Mouse (Mus musculus) MEL (cell line): ENCODE results near the gene Foxr1. TPM values are rescaled to one million over a fixed set of nuclear protein-coding genes. Genes with fewer than 3 reads are reported as not detected.

Experiments
- DNase-seq: peaks from one replicate; pipeline ENCODE4 v3.0.0; 2011; ENCODE audit warnings: low read depth, low spot score
- H3K27ac ChIP-seq: 2 replicates; pipeline ENCODE4 v1.5.1; 2012; ENCODE audit warnings: low read depth, mild to moderate bottlenecking, control low read depth, low read length, moderate library complexity; ENCODE audit not compliant: control insufficient read depth
- H3K27me3 ChIP-seq, 2 experiments: fragments of 150-350 bp in 1 of 2; sonication (generic) in 1 of 2; 2 replicates each; pipeline ENCODE4 v1.6.1; 2012; ENCODE audit warnings: low read length in 2 of 2, mild to moderate bottlenecking in 2 of 2, improper control_type of control experiment in 1 of 2, moderate library complexity in 1 of 2; ENCODE audit not compliant: insufficient read depth in 2 of 2, control insufficient read depth in 1 of 2
- H3K36me3 ChIP-seq, 2 experiments: 2 replicates each; pipeline ENCODE4 v1.6.1; 2012 to 2014; ENCODE audit warnings: low read length in 2 of 2, improper control_type of control experiment in 1 of 2, inconsistent platforms in 1 of 2, mild to moderate bottlenecking in 1 of 2; ENCODE audit not compliant: insufficient read depth in 2 of 2, control insufficient read depth in 1 of 2
- H3K4me1 ChIP-seq, 2 experiments: fragments of 150-350 bp in 1 of 2; sonication (generic) in 1 of 2; 2 replicates each; pipeline ENCODE4 v1.6.1; 2012; ENCODE audit warnings: low read length in 2 of 2, improper control_type of control experiment in 1 of 2, mild to moderate bottlenecking in 1 of 2; ENCODE audit not compliant: insufficient read depth in 2 of 2, control insufficient read depth in 1 of 2
- H3K4me3 ChIP-seq, 2 experiments: fragments of 150-350 bp in 1 of 2; sonication (generic) in 1 of 2; 2 replicates each; pipeline ENCODE4 v1.5.1; 2012; ENCODE audit warnings: low read depth in 2 of 2, low read length in 2 of 2, mild to moderate bottlenecking in 2 of 2, moderate library complexity in 2 of 2, control low read depth in 1 of 2, improper control_type of control experiment in 1 of 2; ENCODE audit not compliant: control insufficient read depth in 1 of 2, insufficient read depth in 1 of 2
- H3K79me2 ChIP-seq: 2 replicates; pipeline ENCODE4 v1.6.1; 2012; ENCODE audit warnings: mild to moderate bottlenecking, low read length, moderate library complexity; ENCODE audit not compliant: control insufficient read depth, poor library complexity, insufficient read depth
- H3K9ac ChIP-seq: 2 replicates; pipeline ENCODE4 v1.6.1; 2012; ENCODE audit warnings: low read depth, mild to moderate bottlenecking, control low read depth, low read length, moderate library complexity; ENCODE audit not compliant: control insufficient read depth, poor library complexity, severe bottlenecking
- H3K9me3 ChIP-seq: fragments of 150-350 bp; sonication (generic); replicated peaks from 2 replicates; pipeline ENCODE4 v1.6.1; 2012; ENCODE audit warnings: mild to moderate bottlenecking, low read length, improper control_type of control experiment, moderate library complexity; ENCODE audit not compliant: insufficient read depth
- EP300 ChIP-seq, 2 experiments: IDR thresholded peaks; 2 replicates each; pipeline ENCODE4 v1.6.1; 2011; ENCODE audit warnings: improper control_type of control experiment in 2 of 2, low read length in 2 of 2, low read depth in 1 of 2, mild to moderate bottlenecking in 1 of 2
- GABPA ChIP-seq: IDR thresholded peaks from 2 replicates; pipeline ENCODE4 v1.6.1; 2012; ENCODE audit warnings: low read depth, mild to moderate bottlenecking, inconsistent platforms, low read length, improper control_type of control experiment, moderate library complexity
- HCFC1 ChIP-seq: IDR thresholded peaks from 2 replicates; pipeline ENCODE4 v1.6.1; 2012; ENCODE audit warnings: low read depth, mild to moderate bottlenecking, inconsistent platforms, low read length, improper control_type of control experiment, moderate library complexity
- KAT2A ChIP-seq: conservative IDR thresholded peaks from 2 replicates; pipeline ENCODE4 v1.6.1; 2012; ENCODE audit warnings: low read depth, low read length, improper control_type of control experiment, inconsistent platforms
- MAX ChIP-seq: IDR thresholded peaks from 2 replicates; pipeline ENCODE4 v1.6.1; 2011; ENCODE audit warnings: low read length, improper control_type of control experiment
- MAZ ChIP-seq: IDR thresholded peaks from 2 replicates; pipeline ENCODE4 v1.6.1; 2012; ENCODE audit warnings: low read depth, mild to moderate bottlenecking, inconsistent platforms, low read length, improper control_type of control experiment
- MYB ChIP-seq: IDR thresholded peaks from 2 replicates; pipeline ENCODE4 v1.6.1; 2011; ENCODE audit warnings: mild to moderate bottlenecking, low read depth, low read length, improper control_type of control experiment
- POLR2AphosphoS5 ChIP-seq: IDR thresholded peaks from 2 replicates; pipeline ENCODE4 v1.6.1; 2012; ENCODE audit warnings: low read depth, borderline replicate concordance, mild to moderate bottlenecking, inconsistent platforms, low read length, moderate library complexity, mixed read lengths
- SMC3 ChIP-seq: IDR thresholded peaks from 2 replicates; pipeline ENCODE4 v1.6.1; 2011; ENCODE audit warnings: low read depth, low read length, improper control_type of control experiment
- TAL1 ChIP-seq: IDR thresholded peaks from 2 replicates; pipeline ENCODE4 v1.6.1; 2012; ENCODE audit warnings: mild to moderate bottlenecking, inconsistent platforms, low read length, moderate library complexity, mixed read lengths
- TBP ChIP-seq: IDR thresholded peaks from 2 replicates; pipeline ENCODE4 v1.8.0; 2011; ENCODE audit warnings: low read depth, low read length, improper control_type of control experiment
- USF1 ChIP-seq: IDR thresholded peaks from 2 replicates; pipeline ENCODE4 v1.6.1; 2014; ENCODE audit warnings: low read depth, mild to moderate bottlenecking, inconsistent platforms, low read length, improper control_type of control experiment, moderate library complexity
- USF2 ChIP-seq, 2 experiments: IDR thresholded peaks; 2 replicates each; pipeline ENCODE4 v1.6.1; 2011 to 2012; ENCODE audit warnings: improper control_type of control experiment in 2 of 2, low read length in 2 of 2, borderline replicate concordance in 1 of 2, inconsistent platforms in 1 of 2, low read depth in 1 of 2, mild to moderate bottlenecking in 1 of 2; ENCODE audit not compliant: insufficient read depth in 1 of 2
- ZC3H11A ChIP-seq: IDR thresholded peaks from 2 replicates; pipeline ENCODE4 v1.6.1; 2012; ENCODE audit warnings: low read depth, mild to moderate bottlenecking, inconsistent platforms, low read length, improper control_type of control experiment
- ZMIZ1 ChIP-seq: IDR thresholded peaks from 2 replicates; pipeline ENCODE4 v1.6.1; 2012; ENCODE audit warnings: low read depth, mild to moderate bottlenecking, inconsistent platforms, low read length, improper control_type of control experiment, moderate library complexity
- ZNF384 ChIP-seq: IDR thresholded peaks from 2 replicates; pipeline ENCODE4 v1.6.1; 2012; ENCODE audit warnings: low read depth, mild to moderate bottlenecking, inconsistent platforms, low read length, improper control_type of control experiment
- polyA plus RNA-seq, 2 experiments: library from polyadenylated mRNA; stranded (reverse) in 1 of 2; unstranded in 1 of 2; fragments of >175 nt in 1 of 2; fragments of >200 nt in 1 of 2; gene quantifications; 2 replicates each; pipeline versions ENCODE4 v1.2.1 to v1.2.4; 2012; ENCODE audit warnings: low replicate concordance in 2 of 2, low read depth in 1 of 2; ENCODE audit not compliant: insufficient read length in 2 of 2, insufficient read depth in 1 of 2, missing spikeins in 1 of 2
- total RNA-seq: library from RNA; depleted of rRNA; stranded (reverse); fragments of 300-350 nt; gene quantifications from 2 replicates; pipeline ENCODE4 v1.2.3, GENCODE M21; 2012

Foxr1 gene
- total and polyA plus RNA-seq, 3 experiments = 0.07 to 0.08 TPM; not detected in 1

DNA sequence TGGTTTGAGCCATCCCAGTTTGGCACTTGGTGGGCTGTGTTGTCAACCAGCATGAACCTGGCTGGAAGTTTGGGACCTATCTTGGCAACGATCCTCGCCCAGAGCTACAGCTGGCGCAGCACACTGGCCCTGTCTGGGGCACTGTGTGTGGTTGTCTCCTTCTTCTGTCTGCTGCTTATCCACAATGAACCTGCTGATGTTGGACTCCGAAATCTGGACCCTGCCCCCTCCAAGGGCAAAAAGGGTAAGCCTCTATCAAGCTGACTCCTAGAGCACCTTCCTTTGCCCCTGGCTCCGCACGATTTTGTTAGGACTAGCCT is 41.2 kb downstream of the Foxr1 start:
- peaks cover 0 to 14% of the 10 kb centered on the region in 2 experiments; a peak in 2 of 4 replicates for H3K4me1 ChIP-seq
- peaks cover 8% of the 10 kb centered on the region; the same call in 1 of the 2 replicates for H3K79me2 ChIP-seq
- H3K36me3 ChIP-seq = peaks cover 4 to 5% of the 10 kb centered on the region in 2 experiments
- no peak overlapping the region for H3K9ac ChIP-seq
- no peak for DNase-seq
- TF ChIP-seq USF2 (IDR thresholded peaks at IDR 0.05; ENCODE audit: borderline replicate concordance in 1 of 2, insufficient read depth in 1 of 2, low read depth in 1 of 2, low read length in 2 of 2) (no peak), HCFC1 (no peak), EP300 (IDR thresholded peaks at IDR 0.05; ENCODE audit: low read depth in 1 of 2, low read length in 2 of 2) (no peak), ZMIZ1 (no peak), MYB (no peak), MAX (no peak)
- no peaks in the 10 kb centered on the region for H3K9me3 ChIP-seq
- H3K4me3 ChIP-seq = no peak overlapping the region
- no peak overlapping the region for H3K27ac ChIP-seq
- H3K27me3 ChIP-seq = no peaks in the 10 kb centered on the region

GRCm38 (mm10) chr9:44399114-44399794 is 41.7 kb downstream of the Foxr1 start:
- Histone ChIP-seq H3K79me2 (peaks cover 8% of the 10 kb centered on the region; the same call in 1 of the 2 replicates), H3K36me3 (peaks cover 4 to 5% of the 10 kb centered on the region in 2 experiments), H3K27me3 (no peaks in the 10 kb centered on the region), H3K9ac (no peak overlapping the region), H3K27ac (no peak overlapping the region), H3K9me3 (no peaks in the 10 kb centered on the region), H3K4me1 (peaks cover 0 to 14% of the 10 kb centered on the region in 2 experiments; a peak in 2 of 4 replicates), H3K4me3 (no peak overlapping the region)
- no peak for DNase-seq
- no peak for TF ChIP-seq USF1
- no peak for TF ChIP-seq ZNF384
- no peak for TF ChIP-seq KAT2A
- no peak for TF ChIP-seq SMC3
- no peak for TF ChIP-seq ZC3H11A
- no peak for TF ChIP-seq GABPA
- no peak for TF ChIP-seq TAL1
- no peak for TF ChIP-seq POLR2AphosphoS5

- no peaks in the 10 kb centered on the region for H3K27me3 ChIP-seq
- DNase-seq = no peak
- H3K4me3 ChIP-seq = peak overlapping the region; percentile 72 to 73; a peak in 3 of 4 replicates
- H3K9ac ChIP-seq = peak overlapping the region; percentile 80
- H3K79me2 ChIP-seq = peaks cover 8% of the 10 kb centered on the region; the same call in 1 of the 2 replicates
- H3K4me1 ChIP-seq = peaks cover 0 to 14% of the 10 kb centered on the region in 2 experiments; a peak in 2 of 4 replicates
- TF ChIP-seq TBP (no peak), MAZ (no peak)
- peaks cover 3 to 4% of the 10 kb centered on the region in 2 experiments for H3K36me3 ChIP-seq
- H3K9me3 ChIP-seq = no peaks in the 10 kb centered on the region
- H3K27ac ChIP-seq = no peak overlapping the region
Observed at GRCm38 (mm10) chr9:44398551-44398950, 42.4 kb downstream of the Foxr1 start.
